Mouse (Mus musculus): ENCODE results near the gene Rnf13. TPM values are rescaled to one million over a fixed set of nuclear protein-coding genes. Genes with fewer than 3 reads are reported as not detected.

The Rnf13 gene
- polyA plus RNA-seq, 1 experiment, result 47.2 TPM

GRCm38 (mm10) chr3:57846912-57847759 is 111.3 kb downstream of the Rnf13 start:
- Histone ChIP-seq H3K27ac (ENCODE audit: insufficient read depth, low read length) (no peak overlapping the region), H3K36me3 (ENCODE audit: control insufficient read depth, insufficient read depth, low read length, poor library complexity, severe bottlenecking) (peaks cover 6% of the 10 kb centered on the region; the same call in 1 of the 2 replicates), H3K27me3 (ENCODE audit: control insufficient read depth, insufficient read depth, low read length, poor library complexity, severe bottlenecking) (no peaks in the 10 kb centered on the region), H3K4me3 (ENCODE audit: low read depth, low read length) (peak overlapping the region; percentile 97), H3K4me1 (ENCODE audit: control insufficient read depth, insufficient read depth, low read length) (no peaks in the 10 kb centered on the region), H3K9me3 (replicated peaks; ENCODE audit: control insufficient read depth, insufficient read depth, low read length, poor library complexity, severe bottlenecking) (no peaks in the 10 kb centered on the region), H3K9ac (ENCODE audit: low read depth, poor library complexity, severe bottlenecking) (peak overlapping the region; percentile 96)
- no peak for TF ChIP-seq POLR2A (IDR thresholded peaks at IDR 0.05; ENCODE audit: insufficient read depth, low read length)
- TF ChIP-seq CTCF (IDR thresholded peaks at IDR 0.05; ENCODE audit: low read depth, low read length), result no peak
- no peak for TF ChIP-seq EP300 (IDR thresholded peaks at IDR 0.05; ENCODE audit: insufficient read depth, low read depth, low read length)

- peaks cover 3% of the 10 kb centered on the region; the same call in 1 of the 2 replicates for H3K36me3 ChIP-seq (ENCODE audit: control insufficient read depth, insufficient read depth, low read length, poor library complexity, severe bottlenecking)
- H3K9me3 ChIP-seq (replicated peaks; ENCODE audit: control insufficient read depth, insufficient read depth, low read length, poor library complexity, severe bottlenecking), result no peaks in the 10 kb centered on the region
- H3K4me1 ChIP-seq (ENCODE audit: control insufficient read depth, insufficient read depth, low read length), result no peaks in the 10 kb centered on the region
- H3K4me3 ChIP-seq (ENCODE audit: low read depth, low read length), result peak within 1 kb of the TSS; percentile 97
- peak within 1 kb of the TSS; percentile 96 for H3K9ac ChIP-seq (ENCODE audit: low read depth, poor library complexity, severe bottlenecking)
- no peak for TF ChIP-seq CTCF (IDR thresholded peaks at IDR 0.05; ENCODE audit: low read depth, low read length)
- no peak for TF ChIP-seq POLR2A (IDR thresholded peaks at IDR 0.05; ENCODE audit: insufficient read depth, low read length)
- TF ChIP-seq EP300 (IDR thresholded peaks at IDR 0.05; ENCODE audit: insufficient read depth, low read depth, low read length), result no peak
- no peak within 1 kb of the TSS for H3K27ac ChIP-seq (ENCODE audit: insufficient read depth, low read length)
- H3K27me3 ChIP-seq (ENCODE audit: control insufficient read depth, insufficient read depth, low read length, poor library complexity, severe bottlenecking), result no peaks in the 10 kb centered on the region
These were observed 111.9 kb downstream of the Rnf13 start, which contains the start of gene Pfn2 for GRCm38 (mm10) chr3:57847760-57848185. Gene Pfn2, minus strand, starts transcription at chr3:57848079.

- no peak overlapping the region for H3K9ac ChIP-seq (ENCODE audit: low read depth, poor library complexity, severe bottlenecking)
- no peaks in the 10 kb centered on the region for H3K27me3 ChIP-seq (ENCODE audit: control insufficient read depth, insufficient read depth, low read length, poor library complexity, severe bottlenecking)
- H3K4me1 ChIP-seq (ENCODE audit: control insufficient read depth, insufficient read depth, low read length), result no peaks in the 10 kb centered on the region
- H3K27ac ChIP-seq (ENCODE audit: insufficient read depth, low read length), result no peak overlapping the region
- H3K9me3 ChIP-seq (replicated peaks; ENCODE audit: control insufficient read depth, insufficient read depth, low read length, poor library complexity, severe bottlenecking), result no peaks in the 10 kb centered on the region
- TF ChIP-seq EP300 (IDR thresholded peaks at IDR 0.05; ENCODE audit: insufficient read depth, low read depth, low read length) (no peak), CTCF (IDR thresholded peaks at IDR 0.05; ENCODE audit: low read depth, low read length) (no peak), POLR2A (IDR thresholded peaks at IDR 0.05; ENCODE audit: insufficient read depth, low read length) (no peak)
- no peaks in the 10 kb centered on the region for H3K36me3 ChIP-seq (ENCODE audit: control insufficient read depth, insufficient read depth, low read length, poor library complexity, severe bottlenecking)
- H3K4me3 ChIP-seq (ENCODE audit: low read depth, low read length), result no peak overlapping the region
These were observed 147.1 kb downstream of the Rnf13 start for GRCm38 (mm10) chr3:57882945-57883344.

Other genes starting within 250 kb of the Rnf13 start
- 43.6 and 43.7 TPM in 2 replicates for gene Wwtr1, start 160.2 kb upstream of the Rnf13 start, polyA plus RNA-seq (2011; ENCODE audit: insufficient read depth, insufficient read length, low read depth, missing spikeins)
- gene Commd2, start 84.3 kb upstream of the Rnf13 start, polyA plus RNA-seq (2011; ENCODE audit: insufficient read depth, insufficient read length, low read depth, missing spikeins), result 27.0 and 32.4 TPM in 2 replicates
- gene Ankub1, start 43.3 kb upstream of the Rnf13 start, polyA plus RNA-seq (2011; ENCODE audit: insufficient read depth, insufficient read length, low read depth, missing spikeins), result not detected in 2 replicates
- 14.2 and 19.3 TPM in 2 replicates for gene Pfn2, start 112.0 kb downstream of the Rnf13 start, polyA plus RNA-seq (2011; ENCODE audit: insufficient read depth, insufficient read length, low read depth, missing spikeins)

All from ES-Bruce4 (cell line).